Mouse (Mus musculus) inflammation-experienced regulatory T-cells, adult 6 months (primary cell): Measurements from ENCODE around the gene Slc35f3. TPM values are rescaled to one million over a fixed set of nuclear protein-coding genes. Genes with fewer than 3 reads are reported as not detected.

Experiments
- ATAC-seq: one replicate; pipeline ENCODE4 v1.8.0; 2017
- polyA plus RNA-seq, 3 experiments: library from polyadenylated mRNA; unstranded; fragments of 100-300 nt; shearing (Covaris generic); gene quantifications; one replicate each; pipeline ENCODE4 v1.2.1; 2017

The Slc35f3 gene
- not detected for polyA plus RNA-seq

DNA sequence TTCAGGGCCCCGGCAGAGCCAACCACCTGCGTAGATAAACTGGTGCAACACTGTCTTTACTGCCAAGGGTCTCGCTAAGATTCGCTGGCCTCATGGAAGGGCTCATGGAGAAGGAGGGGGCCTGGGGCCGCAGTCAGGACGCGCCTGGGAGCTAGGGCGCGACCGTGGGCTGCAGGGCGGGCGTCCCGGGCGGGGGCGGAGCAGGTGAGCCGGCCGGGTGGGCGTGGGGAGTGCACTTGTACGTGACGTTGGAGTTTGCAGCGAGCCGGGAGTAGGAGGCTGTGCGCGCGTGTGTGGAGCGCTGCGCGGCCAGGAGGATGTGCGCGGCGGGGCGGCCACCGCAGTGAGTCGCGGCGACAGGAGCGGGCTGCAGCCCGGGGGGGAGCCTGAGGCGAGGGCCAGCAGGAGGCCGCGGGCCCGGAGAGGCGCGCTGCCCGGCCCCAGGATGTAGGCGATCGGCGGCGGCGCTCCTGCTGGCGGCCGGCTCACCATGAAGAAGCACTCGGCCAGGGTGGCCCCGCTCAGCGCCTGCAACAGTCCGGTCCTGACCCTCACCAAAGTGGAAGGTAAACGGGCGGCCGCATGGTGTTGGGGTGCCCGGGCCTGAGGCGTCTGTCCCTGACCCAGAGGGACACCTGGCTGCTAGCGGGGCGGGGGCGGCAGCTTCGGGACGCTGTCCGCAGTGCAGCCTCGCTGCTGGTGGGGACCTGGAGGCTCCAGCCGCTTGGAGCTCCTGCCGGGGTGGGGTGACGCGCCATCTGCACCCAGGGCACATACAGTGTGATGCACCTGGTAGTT, at the start of gene Slc35f3:
Slc35f3 (plus strand) TSS at position 263 of the 798 bp plus-strand sequence.
- ATAC-seq: no peak

DNA sequence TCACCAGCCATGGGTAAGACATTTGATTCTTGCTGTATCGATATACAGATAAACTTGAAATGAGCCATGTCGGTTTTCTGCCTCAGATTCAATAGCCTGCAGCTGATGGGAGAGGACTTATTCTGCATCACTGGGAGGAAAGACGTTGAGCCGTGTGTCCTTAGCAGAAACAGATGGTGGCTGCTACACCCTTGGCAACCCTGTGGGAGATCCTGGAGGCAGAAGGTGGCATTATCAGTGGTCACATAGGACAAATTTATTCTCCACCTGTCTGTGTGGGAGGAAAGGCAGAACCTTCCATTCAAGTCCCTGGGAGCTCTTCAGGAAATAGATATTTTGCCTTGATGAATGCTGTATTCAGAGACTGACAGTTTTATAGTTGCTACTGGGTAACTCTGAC, 47.9 kb upstream of the Slc35f3 start:
- no peak for ATAC-seq

GRCm38 (mm10) chr8:126256585-126257391, 41.6 kb upstream of the Slc35f3 start:
- no peak for ATAC-seq

- ATAC-seq: no peak
Observed at GRCm38 (mm10) chr8:126257392-126257681, 41.0 kb upstream of the Slc35f3 start.

GRCm38 (mm10) chr8:126258175-126258781, 40.1 kb upstream of the Slc35f3 start:
- no peak for ATAC-seq

GRCm38 (mm10) chr8:126265186-126265585, 33.2 kb upstream of the Slc35f3 start:
- ATAC-seq: no peak

- no peak for ATAC-seq
Observed at GRCm38 (mm10) chr8:126267118-126267517, 31.2 kb upstream of the Slc35f3 start.

DNA sequence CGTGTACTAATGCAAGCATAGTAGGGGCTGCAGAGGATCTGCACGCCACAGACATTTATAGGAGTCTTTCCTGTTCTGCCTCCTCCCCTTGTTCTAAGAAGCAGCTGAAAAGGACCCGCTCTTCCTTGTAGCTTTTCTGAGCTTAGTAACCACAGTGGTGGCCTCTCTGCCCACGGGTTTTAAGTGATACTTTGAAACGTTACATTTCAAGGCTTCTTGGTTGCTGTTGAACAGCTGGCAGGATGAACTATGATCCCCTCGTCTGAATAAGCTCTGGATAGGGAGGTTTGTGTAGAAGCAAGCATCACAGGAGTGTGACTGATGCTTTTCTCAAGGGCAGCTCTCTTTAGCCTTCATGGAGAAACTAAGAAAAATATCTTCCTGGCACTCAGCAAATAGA, 28.6 kb upstream of the Slc35f3 start:
- ATAC-seq: no peak

DNA sequence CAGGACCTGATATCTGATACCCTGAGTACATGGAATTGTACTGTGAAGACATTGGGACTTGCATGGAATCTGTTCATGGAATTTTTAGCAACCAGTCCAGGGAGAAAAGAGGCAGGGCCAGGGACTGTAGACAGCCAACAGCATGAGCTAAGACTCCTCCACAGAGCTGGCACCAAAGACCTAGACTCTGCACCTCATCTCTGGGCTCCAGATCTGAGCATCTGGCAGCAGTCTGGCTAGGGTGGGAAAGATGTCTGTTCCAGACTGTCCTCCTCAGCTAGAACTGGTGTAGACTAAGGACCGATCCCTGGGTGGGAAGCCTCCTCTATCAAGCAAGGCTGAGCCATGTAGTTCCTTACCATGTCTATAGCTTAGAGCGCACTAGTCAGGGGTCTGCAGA, 25.9 kb upstream of the Slc35f3 start:
- no peak for ATAC-seq

- no peak for ATAC-seq
Observed at GRCm38 (mm10) chr8:126273066-126273465, 25.3 kb upstream of the Slc35f3 start.

- no peak for ATAC-seq
Observed at GRCm38 (mm10) chr8:126274866-126275360, 23.4 kb upstream of the Slc35f3 start.

DNA sequence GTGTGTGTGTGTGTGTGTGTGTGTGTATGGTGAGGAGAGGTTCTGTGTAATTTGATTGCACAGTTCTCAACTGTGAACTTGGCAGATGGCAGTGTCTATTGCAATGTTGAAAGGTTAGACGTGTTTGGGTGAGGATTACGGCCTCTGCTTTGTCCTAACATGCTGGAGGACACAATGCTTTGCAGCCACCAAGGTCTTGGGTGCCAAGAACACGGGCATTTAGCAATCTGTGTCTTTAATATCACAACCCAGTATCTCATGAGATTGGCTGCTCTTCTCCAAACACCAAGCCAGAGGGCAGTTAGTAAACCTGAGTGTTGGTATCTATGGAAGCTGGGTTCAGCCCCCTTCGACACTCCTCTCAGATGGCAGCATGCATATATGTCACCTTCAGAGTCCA, 22.5 kb upstream of the Slc35f3 start:
- ATAC-seq: no peak

GRCm38 (mm10) chr8:126291951-126292350, 6.4 kb upstream of the Slc35f3 start:
- ATAC-seq: no peak

DNA sequence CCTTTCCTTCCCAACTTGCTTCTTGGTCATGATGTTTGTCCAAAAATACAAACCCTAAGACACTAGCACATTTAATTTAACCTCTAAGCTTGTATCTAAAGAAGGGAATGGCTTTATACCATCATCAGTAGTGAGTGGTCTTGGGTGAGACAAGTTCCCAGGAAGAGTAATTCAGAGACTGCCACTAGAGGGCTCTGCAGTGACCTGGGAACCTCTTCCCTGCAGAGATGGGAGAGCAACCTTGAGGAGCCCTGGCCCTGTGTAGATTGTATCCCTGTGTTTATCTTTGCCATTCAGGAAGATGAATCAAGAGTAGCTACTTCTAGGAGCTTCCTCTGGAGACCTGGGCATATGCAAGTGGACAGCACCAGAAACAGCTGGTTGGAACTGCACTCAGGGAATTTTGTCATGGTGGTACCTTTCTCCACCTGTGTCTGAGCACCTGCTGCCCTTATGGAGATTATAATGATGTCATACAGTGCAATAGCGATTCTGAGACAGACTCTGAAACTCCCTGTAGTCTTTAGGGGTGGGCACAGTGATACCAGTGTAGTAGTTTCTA, 993 bp upstream of the Slc35f3 start:
- ATAC-seq: no peak

DNA sequence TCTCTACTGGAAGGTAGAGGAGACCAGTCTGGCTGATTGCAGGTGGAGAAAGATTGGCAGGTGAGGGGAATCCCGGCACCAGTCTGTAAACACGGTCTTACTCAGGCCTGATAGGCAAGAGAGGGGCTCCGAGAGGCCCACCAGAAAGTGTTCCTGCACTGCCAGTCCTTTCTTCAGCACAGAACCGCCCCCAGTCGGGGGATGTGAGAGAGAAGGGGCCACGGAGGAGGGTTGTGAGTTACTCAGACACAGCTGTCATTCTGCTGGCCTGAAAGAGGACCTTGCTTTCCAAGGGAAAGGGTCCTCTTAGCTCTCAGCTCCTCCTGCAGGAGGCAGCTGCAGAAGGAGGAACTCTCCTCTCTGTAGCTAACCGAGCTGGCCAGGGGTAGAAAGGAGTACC, 975 bp downstream of the Slc35f3 start:
- no peak for ATAC-seq

DNA sequence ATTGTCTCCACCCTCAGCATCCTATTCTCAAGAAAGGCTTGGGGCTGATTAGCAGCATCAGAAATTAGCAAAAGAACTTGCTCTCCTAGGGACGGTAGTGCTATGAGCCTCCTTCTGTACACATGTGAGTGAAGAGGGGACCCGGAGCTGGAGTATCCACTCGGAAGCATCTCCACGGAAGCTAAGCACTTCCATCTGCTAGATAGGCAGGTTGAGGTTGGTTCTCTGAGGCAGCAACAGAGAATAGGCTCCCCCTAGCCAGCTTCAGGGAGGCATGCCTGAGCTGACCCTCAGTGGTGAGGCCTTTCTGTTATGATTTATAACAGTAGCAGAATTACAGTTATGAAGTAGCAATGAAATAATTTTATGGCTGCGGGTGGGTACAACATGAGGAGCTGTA, 2.0 kb downstream of the Slc35f3 start:
- no peak for ATAC-seq

DNA sequence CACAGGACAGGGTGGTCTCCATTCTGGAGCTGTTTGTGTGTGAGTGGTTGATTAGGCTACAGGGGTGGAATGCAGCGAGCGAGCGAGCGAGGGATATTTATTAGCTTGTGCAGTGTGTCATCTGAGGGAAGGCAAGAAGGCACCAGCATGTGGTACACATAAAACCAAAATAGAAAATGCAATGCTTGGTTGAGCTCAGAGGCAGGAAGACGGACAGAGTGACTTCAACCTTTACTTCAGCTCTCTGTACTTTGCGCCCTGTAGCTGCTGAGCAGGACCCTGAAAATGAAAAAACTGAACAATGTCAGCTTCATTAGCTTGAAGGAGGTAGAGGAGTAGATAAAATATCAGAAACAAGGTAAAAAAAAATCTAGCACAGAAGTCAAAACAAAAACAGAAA, 3.2 kb downstream of the Slc35f3 start:
- no peak for ATAC-seq

GRCm38 (mm10) chr8:126307164-126307563, 8.8 kb downstream of the Slc35f3 start:
- no peak for ATAC-seq

DNA sequence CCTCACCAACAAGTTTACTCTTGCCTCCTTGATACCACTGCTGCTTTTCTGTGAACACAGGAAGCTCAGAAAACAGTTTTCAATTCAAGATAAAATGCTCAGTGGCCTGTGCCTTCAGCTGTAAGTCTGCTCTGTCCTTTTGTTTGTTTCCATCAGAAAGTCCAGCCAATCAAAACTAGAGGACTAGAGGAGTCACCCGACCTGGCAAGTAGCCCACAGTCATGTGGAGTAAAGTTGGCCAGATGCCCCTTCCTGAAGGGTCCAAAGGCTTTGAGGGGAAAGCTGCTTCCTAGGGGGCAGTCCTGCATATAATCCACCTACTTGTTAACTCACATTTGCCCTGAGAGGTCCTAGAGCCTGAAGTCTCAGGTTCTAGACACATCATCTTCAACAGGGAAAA, 10.7 kb downstream of the Slc35f3 start:
- no peak for ATAC-seq

DNA sequence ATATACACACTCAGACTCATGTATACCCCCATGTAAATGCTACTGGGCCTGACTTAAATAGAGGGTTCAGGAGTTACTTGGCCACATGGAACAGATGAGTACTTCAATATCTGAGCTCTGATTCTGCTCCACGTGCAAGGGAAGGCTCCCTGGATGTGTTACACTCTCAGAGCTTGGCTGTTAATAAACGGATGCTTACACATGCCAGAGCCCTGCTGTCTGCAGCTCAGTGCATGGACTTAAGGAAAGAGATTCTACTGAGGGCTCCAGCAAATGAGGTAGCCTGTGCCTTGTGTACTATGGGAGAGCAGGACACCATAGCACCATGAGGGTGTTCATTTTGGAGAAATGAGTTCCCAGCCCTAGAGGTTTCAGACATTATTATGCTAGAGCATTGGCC, 26.6 kb downstream of the Slc35f3 start:
- no peak for ATAC-seq

GRCm38 (mm10) chr8:126326136-126326535, 27.8 kb downstream of the Slc35f3 start:
- ATAC-seq: no peak

GRCm38 (mm10) chr8:126326731-126327130, 28.4 kb downstream of the Slc35f3 start:
- no peak for ATAC-seq

DNA sequence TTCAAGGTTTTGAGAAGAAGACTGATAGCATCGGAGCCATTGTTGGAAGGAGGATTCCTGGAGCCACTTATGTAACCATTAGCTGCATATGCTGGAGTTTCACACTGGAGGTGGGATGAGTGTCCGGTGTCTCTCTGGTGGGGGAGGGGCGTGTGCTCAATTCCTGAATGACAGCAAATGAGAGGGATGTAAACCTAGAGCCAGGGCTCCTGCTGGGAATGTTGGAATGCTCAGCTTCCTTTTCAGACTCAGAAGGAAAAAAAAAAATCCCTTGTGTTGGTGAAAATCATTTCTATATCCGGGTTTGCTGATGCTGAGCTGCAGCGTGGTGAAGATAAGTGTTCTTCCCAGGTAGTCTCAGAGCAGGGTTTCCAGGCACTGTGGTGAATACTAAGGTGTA, 29.4 kb downstream of the Slc35f3 start:
- no peak for ATAC-seq
